Mouse (Mus musculus) ES-Bruce4 (cell line): ENCODE data around the gene Psd4. TPM values are rescaled to one million over a fixed set of nuclear protein-coding genes. Genes with fewer than 3 reads are reported as not detected.

Experiments
- H3K27ac ChIP-seq: 2 replicates; pipeline ENCODE4 v1.5.1; 2012; ENCODE audit warnings: low read length, inconsistent platforms; ENCODE audit not compliant: insufficient read depth
- H3K27me3 ChIP-seq: 2 replicates; pipeline ENCODE4 v1.6.1; 2012; ENCODE audit warnings: mild to moderate bottlenecking, low read length, inconsistent platforms; ENCODE audit not compliant: control insufficient read depth, poor library complexity, insufficient read depth, severe bottlenecking
- H3K36me3 ChIP-seq: 2 replicates; pipeline ENCODE4 v1.6.1; 2012; ENCODE audit warnings: inconsistent platforms, mild to moderate bottlenecking, low read length, moderate library complexity; ENCODE audit not compliant: control insufficient read depth, poor library complexity, insufficient read depth, severe bottlenecking
- H3K4me1 ChIP-seq: one replicate; pipeline ENCODE4 v1.8.1; 2011; ENCODE audit warnings: low read length; ENCODE audit not compliant: control insufficient read depth, insufficient read depth
- H3K4me3 ChIP-seq: 2 replicates; pipeline ENCODE4 v1.5.1; 2011; ENCODE audit warnings: low read depth, mild to moderate bottlenecking, low read length
- H3K9ac ChIP-seq: 2 replicates; pipeline ENCODE4 v1.6.1; 2012; ENCODE audit warnings: low read depth, mild to moderate bottlenecking, inconsistent platforms; ENCODE audit not compliant: poor library complexity, severe bottlenecking
- H3K9me3 ChIP-seq: replicated peaks from 2 replicates; pipeline ENCODE4 v1.6.1; 2012; ENCODE audit warnings: mild to moderate bottlenecking, low read length, inconsistent platforms; ENCODE audit not compliant: control insufficient read depth, poor library complexity, insufficient read depth, severe bottlenecking
- CTCF ChIP-seq: IDR thresholded peaks from one replicate; pipeline ENCODE4 v1.8.1; 2011; ENCODE audit warnings: low read depth, low read length
- EP300 ChIP-seq: IDR thresholded peaks from 2 replicates; pipeline ENCODE4 v1.6.1; 2011; ENCODE audit warnings: low read depth, low read length; ENCODE audit not compliant: insufficient read depth
- POLR2A ChIP-seq: IDR thresholded peaks from one replicate; pipeline ENCODE4 v1.8.1; 2011; ENCODE audit warnings: low read length; ENCODE audit not compliant: insufficient read depth
- polyA plus RNA-seq: library from polyadenylated mRNA; stranded (reverse); fragments of >200 nt; gene quantifications from 2 replicates; pipeline ENCODE4 v1.2.4, GENCODE M21; 2011; ENCODE audit warnings: low read depth; ENCODE audit not compliant: missing spikeins, insufficient read depth, insufficient read length

Gene Psd4
- polyA plus RNA-seq, 1 experiment, result 3.6 TPM

- no peaks in the 10 kb centered on the region for H3K4me1 ChIP-seq
- no peaks in the 10 kb centered on the region for H3K36me3 ChIP-seq
- H3K4me3 ChIP-seq, result no peak overlapping the region
- TF ChIP-seq POLR2A, result no peak
- no peak for TF ChIP-seq EP300
- TF ChIP-seq CTCF, result no peak
- H3K9me3 ChIP-seq, result no peaks in the 10 kb centered on the region
- no peak overlapping the region for H3K27ac ChIP-seq
- no peak overlapping the region for H3K9ac ChIP-seq
- H3K27me3 ChIP-seq, result no peaks in the 10 kb centered on the region; the same call in none of the 2 replicates
Measured at GRCm38 (mm10) chr2:24449111-24449510, 81.7 kb downstream of the Psd4 start.

- TF ChIP-seq CTCF (no peak), EP300 (no peak), POLR2A (no peak)
- Histone ChIP-seq H3K27ac (no peak overlapping the region), H3K4me3 (no peak overlapping the region)
Measured at GRCm38 (mm10) chr2:24453206-24453605, 85.8 kb downstream of the Psd4 start.

GRCm38 (mm10) chr2:24454429-24455011 lies 87.1 kb downstream of the Psd4 start:
- Histone ChIP-seq H3K27ac (no peak overlapping the region), H3K4me1 (no peaks in the 10 kb centered on the region), H3K9ac (no peak overlapping the region), H3K27me3 (no peaks in the 10 kb centered on the region; the same call in 1 of the 2 replicates), H3K9me3 (no peaks in the 10 kb centered on the region), H3K4me3 (no peak overlapping the region), H3K36me3 (no peaks in the 10 kb centered on the region)
- TF ChIP-seq POLR2A, result no peak
- no peak for TF ChIP-seq CTCF
- TF ChIP-seq EP300, result no peak

More at GRCm38 (mm10) chr2:24453206-24453605, 85.8 kb downstream of the Psd4 start:
- Histone ChIP-seq H3K4me1 (no peaks in the 10 kb centered on the region), H3K9ac (no peak overlapping the region), H3K36me3 (no peaks in the 10 kb centered on the region), H3K9me3 (no peaks in the 10 kb centered on the region), H3K27me3 (no peaks in the 10 kb centered on the region; the same call in 1 of the 2 replicates)

- Histone ChIP-seq H3K36me3 (no peaks in the 10 kb centered on the region), H3K9ac (no peak overlapping the region), H3K9me3 (no peaks in the 10 kb centered on the region), H3K27me3 (no peaks in the 10 kb centered on the region; the same call in 1 of the 2 replicates), H3K27ac (no peak overlapping the region), H3K4me3 (no peak overlapping the region), H3K4me1 (no peaks in the 10 kb centered on the region)
- TF ChIP-seq POLR2A (no peak), EP300 (no peak), CTCF (no peak)
Measured at GRCm38 (mm10) chr2:24455057-24455855, 87.9 kb downstream of the Psd4 start.

GRCm38 (mm10) chr2:24456841-24457240 lies 89.5 kb downstream of the Psd4 start:
- Histone ChIP-seq H3K9ac (no peak overlapping the region), H3K27ac (no peak overlapping the region), H3K4me3 (no peak overlapping the region), H3K36me3 (no peaks in the 10 kb centered on the region), H3K27me3 (no peaks in the 10 kb centered on the region; the same call in 1 of the 2 replicates), H3K9me3 (no peaks in the 10 kb centered on the region), H3K4me1 (no peaks in the 10 kb centered on the region)
- TF ChIP-seq CTCF, result no peak
- TF ChIP-seq POLR2A, result no peak
- no peak for TF ChIP-seq EP300

- Histone ChIP-seq H3K9me3 (no peaks in the 10 kb centered on the region), H3K36me3 (no peaks in the 10 kb centered on the region), H3K4me1 (no peaks in the 10 kb centered on the region), H3K27ac (no peak overlapping the region), H3K4me3 (no peak overlapping the region), H3K9ac (no peak overlapping the region), H3K27me3 (no peaks in the 10 kb centered on the region; the same call in 1 of the 2 replicates)
- TF ChIP-seq POLR2A (no peak), EP300 (no peak), CTCF (no peak)
Measured at GRCm38 (mm10) chr2:24460112-24460807, 92.9 kb downstream of the Psd4 start.
